Mouse (Mus musculus) myocyte (in vitro differentiated cells): ENCODE data around the gene C2cd2.

Source experiments
- CEBPB ChIP-seq: IDR thresholded peaks from 2 replicates; pipeline ENCODE4 v1.6.1; 2011; ENCODE audit warnings: mild to moderate bottlenecking, moderate library complexity; ENCODE audit not compliant: poor library complexity, insufficient read depth, severe bottlenecking
- MAX ChIP-seq: IDR thresholded peaks from one replicate; pipeline ENCODE4 v1.6.1; 2011; ENCODE audit warnings: low read depth, mild to moderate bottlenecking, control low read depth
- MYOG ChIP-seq, 3 experiments: IDR thresholded peaks; one replicate each; pipeline ENCODE4 v1.6.1; 2011; ENCODE audit warnings: control low read depth in 2 of 3, low read depth in 2 of 3, mild to moderate bottlenecking in 2 of 3; ENCODE audit not compliant: insufficient read length in 2 of 3, control insufficient read depth in 1 of 3, insufficient read depth in 1 of 3
- POLR2A ChIP-seq: IDR thresholded peaks from one replicate; pipeline ENCODE4 v1.6.1; 2011; ENCODE audit warnings: low read depth, mild to moderate bottlenecking, control low read depth, moderate library complexity; ENCODE audit not compliant: insufficient read length
- POLR2AphosphoS2 ChIP-seq: IDR thresholded peaks from one replicate; pipeline ENCODE4 v1.6.1; 2011; ENCODE audit warnings: low read depth, control low read depth; ENCODE audit not compliant: insufficient read length
- SRF ChIP-seq: IDR thresholded peaks from one replicate; pipeline ENCODE4 v1.6.1; 2011; ENCODE audit warnings: low read depth; ENCODE audit not compliant: control insufficient read depth, insufficient read length
- TCF12 ChIP-seq: IDR thresholded peaks from one replicate; pipeline ENCODE4 v1.6.1; 2011; ENCODE audit warnings: mild to moderate bottlenecking, control low read depth; ENCODE audit not compliant: poor library complexity, insufficient read depth, severe bottlenecking
- USF1 ChIP-seq: IDR thresholded peaks from one replicate; pipeline ENCODE4 v1.6.1; 2011; ENCODE audit warnings: low read depth, mild to moderate bottlenecking, control low read depth, moderate library complexity

DNA sequence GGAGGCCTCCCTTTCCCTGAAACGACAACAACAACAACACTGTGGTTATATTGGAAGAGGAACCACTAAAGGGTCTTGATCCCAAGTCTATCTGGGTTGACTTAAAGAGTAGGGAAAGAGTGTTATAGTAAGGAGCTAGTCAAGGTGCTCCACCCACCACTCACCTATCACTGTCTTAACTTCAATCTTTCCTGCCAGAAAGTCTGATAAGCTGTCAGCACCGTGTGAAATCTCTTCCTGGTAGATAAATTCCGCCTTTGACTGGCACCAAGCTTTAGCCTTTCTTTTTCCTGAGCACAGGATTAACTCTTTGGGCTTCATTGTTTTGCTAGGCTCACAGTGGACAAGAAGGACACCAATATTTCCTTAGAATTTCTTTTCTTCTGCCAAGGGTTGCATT lies 58.4 kb downstream of the C2cd2 start:
- no peak for TF ChIP-seq SRF
- no peak for TF ChIP-seq POLR2A
- no peak for TF ChIP-seq USF1
- no peak for TF ChIP-seq TCF12
- no peak for TF ChIP-seq MAX
- no peak for TF ChIP-seq MYOG (IDR thresholded peaks at IDR 0.05; ENCODE audit: control insufficient read depth in 1 of 3, insufficient read depth in 1 of 3, insufficient read length in 2 of 3, low read depth in 2 of 3)
- TF ChIP-seq POLR2AphosphoS2 = no peak
- TF ChIP-seq CEBPB = no peak
